Mouse (Mus musculus) lung, embryonic 14.5 days (tissue): ENCODE results near the gene Gm4778. TPM values are rescaled to one million over a fixed set of nuclear protein-coding genes. Genes with fewer than 3 reads are reported as not detected.

Experiments
- ATAC-seq: fragments of 200-750 bp; cut with Nextera tagmentation; 2 replicates; pipeline ENCODE4 v1.8.0; 2017; ENCODE audit warnings: mild to moderate bottlenecking, moderate TSS enrichment, moderate library complexity; ENCODE audit not compliant: insufficient read depth
- DNase-seq: peaks from one replicate; pipeline ENCODE4 v3.0.0-alpha.2; 2015
- H3K27ac ChIP-seq: fragments of 300-500 bp; sonication (generic); 2 replicates; pipeline ENCODE4 v1.5.1; 2014; ENCODE audit warnings: low read depth, mild to moderate bottlenecking, moderate library complexity
- H3K27me3 ChIP-seq: fragments of 300-500 bp; sonication (generic); 2 replicates; pipeline ENCODE4 v1.6.1; 2014; ENCODE audit warnings: low read length, control low read depth; ENCODE audit not compliant: insufficient read depth
- H3K36me3 ChIP-seq: fragments of 300-500 bp; sonication (generic); 2 replicates; pipeline ENCODE4 v1.6.1; 2014; ENCODE audit warnings: control low read depth; ENCODE audit not compliant: insufficient read depth
- H3K4me1 ChIP-seq: fragments of 300-500 bp; sonication (generic); 2 replicates; pipeline ENCODE4 v1.6.1; 2014; ENCODE audit warnings: antibody characterized with exemption, control low read depth; ENCODE audit not compliant: insufficient read depth
- H3K4me2 ChIP-seq: fragments of 300-500 bp; sonication (generic); 2 replicates; pipeline ENCODE4 v1.6.1; 2014; ENCODE audit warnings: mild to moderate bottlenecking
- H3K4me3 ChIP-seq: fragments of 300-500 bp; sonication (generic); 2 replicates; pipeline ENCODE4 v1.5.1; 2014; ENCODE audit warnings: low read depth, low read length
- H3K9ac ChIP-seq: fragments of 300-500 bp; sonication (generic); 2 replicates; pipeline ENCODE4 v1.6.1; 2014
- H3K9me3 ChIP-seq: fragments of 300-500 bp; sonication (generic); 2 replicates; pipeline ENCODE4 v1.6.1; 2016; ENCODE audit warnings: low read depth, low read length, control low read depth
- CTCF ChIP-seq: IDR thresholded peaks from 2 replicates; pipeline ENCODE4 v1.5.1; 2016; ENCODE audit warnings: antibody characterized with exemption, low read depth
- WGBS: fragments of 180-500 bp; shearing (Covaris S2); extraction: QIAGEN DNeasy Blood & Tissue Kit; methylation state at CpG from one replicate; pipeline ENCODE4 v1.1.7; 2014; 5-methylcytosine and 5-hydroxymethylcytosine counted together
- polyA plus RNA-seq: library from polyadenylated mRNA; unstranded; fragments of >200 nt; fragmentation: Nextera tagmentation; extraction: Ambion mirVana; gene quantifications from 2 replicates; pipeline ENCODE4 v1.2.1, GENCODE M21; 2014

Gene Gm4778
- polyA plus RNA-seq, 1 experiment from 2014 or later, result not detected

DNA sequence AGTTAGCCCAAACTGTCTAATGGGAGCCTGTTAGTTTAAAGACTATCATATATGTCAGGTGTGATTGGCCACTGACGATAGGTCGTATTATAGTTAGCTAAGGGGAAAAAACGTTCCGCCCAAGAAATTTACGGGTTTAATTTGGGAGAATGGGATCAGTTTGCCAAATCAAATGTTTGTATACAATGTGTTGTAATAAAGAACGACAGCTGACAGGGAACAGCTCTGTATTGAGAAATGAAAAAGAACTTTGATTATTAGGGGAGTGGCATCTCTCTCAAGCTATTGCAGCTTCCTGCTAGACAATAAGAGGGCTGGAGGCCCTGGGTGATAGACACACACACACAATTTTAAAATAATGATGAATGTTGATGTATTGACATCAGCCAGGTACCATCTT is 47.1 kb downstream of the Gm4778 start:
- ATAC-seq (no peak), DNase-seq (no peak)
- 63% methylated on average over 6 of the region's 6 CpGs for WGBS
- no peak overlapping the region for H3K27ac ChIP-seq
- no peaks in the 10 kb centered on the region for H3K36me3 ChIP-seq
- H3K4me1 ChIP-seq, result no peaks in the 10 kb centered on the region
- no peaks in the 10 kb centered on the region for H3K27me3 ChIP-seq
- peak overlapping the region; percentile 70 for H3K4me2 ChIP-seq
- H3K9me3 ChIP-seq, result no peaks in the 10 kb centered on the region
- H3K9ac ChIP-seq, result peak overlapping the region; percentile 71; the same call in 1 of the 2 replicates
- no peak for TF ChIP-seq CTCF
- peak overlapping the region; percentile 61 for H3K4me3 ChIP-seq

GRCm38 (mm10) chr3:94311376-94311775 is 47.5 kb downstream of the Gm4778 start:
- H3K36me3 ChIP-seq, result no peaks in the 10 kb centered on the region
- 83% methylated on average over 4 of the region's 4 CpGs for WGBS
- no peak for ATAC-seq
- no peak overlapping the region for H3K9ac ChIP-seq
- H3K27me3 ChIP-seq, result no peaks in the 10 kb centered on the region
- no peaks in the 10 kb centered on the region for H3K4me1 ChIP-seq
- H3K4me3 ChIP-seq, result no peak overlapping the region
- H3K4me2 ChIP-seq, result peak overlapping the region; percentile 70
- no peak for DNase-seq
- no peaks in the 10 kb centered on the region for H3K9me3 ChIP-seq
- no peak for TF ChIP-seq CTCF
- no peak overlapping the region for H3K27ac ChIP-seq

Other genes starting within 250 kb of the Gm4778 start
- gene Gm9125, start 209.2 kb upstream of the Gm4778 start, polyA plus RNA-seq, result not detected in 2 replicates
- gene Gm10697, start 191.4 kb upstream of the Gm4778 start, polyA plus RNA-seq, result not detected in 2 replicates
- not detected in 2 replicates for gene Gm10696, start 85.8 kb upstream of the Gm4778 start, polyA plus RNA-seq
- gene Gm5286, start 67.3 kb upstream of the Gm4778 start, polyA plus RNA-seq, result not detected in 2 replicates
- 9.7 and 9.8 TPM in 2 replicates for gene Them4, start 46.1 kb downstream of the Gm4778 start, polyA plus RNA-seq
- 0.43 TPM in 1 of 2 replicates, not detected in the other for gene Them5, start 78.1 kb downstream of the Gm4778 start, polyA plus RNA-seq
- 0.74 and 1.2 TPM in 2 replicates for gene C2cd4d, start 98.4 kb downstream of the Gm4778 start, polyA plus RNA-seq
- gene Rorc, start 108.8 kb downstream of the Gm4778 start, polyA plus RNA-seq, result 4.7 and 5.4 TPM in 2 replicates
- gene Lingo4, start 134.5 kb downstream of the Gm4778 start, polyA plus RNA-seq, result 0.08 and 0.11 TPM in 2 replicates
- 8.8 and 10.0 TPM in 2 replicates for gene Tdrkh, start 149.2 kb downstream of the Gm4778 start, polyA plus RNA-seq
- 64.6 and 66.0 TPM in 2 replicates for gene Mrpl9, start 179.3 kb downstream of the Gm4778 start, polyA plus RNA-seq
- 0.29 TPM in 1 of 2 replicates, not detected in the other for gene Oaz3, start 179.9 kb downstream of the Gm4778 start, polyA plus RNA-seq
- 0.99 and 2.0 TPM in 2 replicates for gene Celf3, start 214.3 kb downstream of the Gm4778 start, polyA plus RNA-seq
- 2.0 and 2.5 TPM in 2 replicates for gene Riiad1, start 216.3 kb downstream of the Gm4778 start, polyA plus RNA-seq